Mouse (Mus musculus) kidney, adult 2 months (tissue): ENCODE data around the gene Olfr1419.
"Not testable (repeated sequence)": the region's sequence is repeated elsewhere in the genome, so short reads cannot be mapped to it uniquely, and the experiment has no call there.

Experiments used
- CTCF ChIP-seq: fragments of 200-500 bp; conservative IDR thresholded peaks from 2 replicates; pipeline ENCODE4 v1.5.1; 2011; ENCODE audit warnings: low read depth, mild to moderate bottlenecking, control low read depth, low read length, moderate library complexity, mixed read lengths; ENCODE audit not compliant: insufficient read depth, insufficient read length
- POLR2A ChIP-seq: fragments of 200-500 bp; IDR thresholded peaks from one replicate; pipeline ENCODE4 v1.6.1; 2011; ENCODE audit warnings: low read depth, low read length, control low read depth

- not testable (repeated sequence) for TF ChIP-seq POLR2A, CTCF
These were observed 47.6 kb upstream of the Olfr1419 start for GRCm38 (mm10) chr19:11922515-11922914.
